Mouse (Mus musculus) skeletal muscle tissue, adult 2 months (tissue): ENCODE measurements at regions not wholly inside any gene's neighbourhood (a gene's known extent, or its start where the extent isn't known, plus 50 kb on each side); places are given as distances from the start of the nearest gene placed in this dataset.

Source experiments
- DNase-seq: peaks from one replicate; pipeline ENCODE4 v3.0.0-alpha.2; 2012; ENCODE audit warnings: low read depth, low spot score

DNA sequence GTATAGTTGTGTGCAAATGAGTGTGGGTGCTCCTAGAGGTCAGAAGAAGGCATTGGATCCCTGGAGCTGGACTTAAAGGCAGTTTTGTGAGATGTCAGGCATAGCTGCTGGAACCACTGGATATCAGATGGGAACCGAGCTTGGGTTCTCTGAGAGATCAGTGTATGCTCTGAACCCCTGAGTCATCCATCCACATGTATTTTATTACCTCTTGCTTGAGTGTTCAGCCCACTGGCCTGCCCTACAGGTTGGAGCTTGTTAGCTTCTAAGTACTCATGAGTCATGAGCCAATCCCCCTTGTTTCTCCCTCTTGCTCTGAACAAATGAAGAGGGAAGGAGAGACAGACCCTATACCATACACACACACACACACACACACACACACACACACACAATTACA is 119.4 kb upstream of the Gdnf start:
- DNase-seq: no peak

DNA sequence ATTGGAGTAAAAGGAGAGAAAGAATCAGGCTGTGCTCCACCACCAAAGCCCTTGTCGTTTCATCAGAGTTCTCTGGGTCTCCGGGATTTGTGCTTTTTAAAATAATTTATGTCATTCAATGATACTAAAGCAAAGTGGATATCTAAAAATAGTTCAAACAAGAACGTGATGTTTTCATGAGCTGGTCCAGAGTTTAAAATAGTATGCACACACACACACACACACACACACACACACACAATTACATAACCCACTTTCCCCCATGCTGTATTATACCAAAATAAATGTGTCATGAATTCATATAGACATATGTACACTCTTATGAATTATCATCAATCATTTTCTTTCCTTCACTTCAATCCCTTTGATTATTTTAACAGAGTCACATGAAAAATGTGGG is 118.5 kb upstream of the Gdnf start:
- no peak for DNase-seq

DNA sequence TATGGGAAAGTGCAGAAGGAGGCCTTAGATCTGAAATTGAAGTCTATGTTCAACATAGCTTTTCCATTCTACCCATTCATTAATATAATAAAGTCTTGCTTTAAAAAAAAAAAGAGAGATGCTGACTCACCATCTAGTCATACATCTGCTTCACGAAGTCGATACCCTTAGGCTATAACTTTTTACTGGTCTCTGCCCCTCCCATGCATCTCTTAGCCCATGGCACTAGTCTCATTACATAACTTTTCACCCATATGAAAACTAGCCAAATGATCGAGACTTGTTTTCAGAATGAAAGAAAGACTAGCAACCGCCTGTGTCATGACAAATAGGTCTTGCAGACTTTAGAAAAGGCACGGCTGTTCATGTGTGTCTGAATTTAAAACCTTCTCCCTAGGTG is 116.6 kb upstream of the Gdnf start:
- DNase-seq: no peak

DNA sequence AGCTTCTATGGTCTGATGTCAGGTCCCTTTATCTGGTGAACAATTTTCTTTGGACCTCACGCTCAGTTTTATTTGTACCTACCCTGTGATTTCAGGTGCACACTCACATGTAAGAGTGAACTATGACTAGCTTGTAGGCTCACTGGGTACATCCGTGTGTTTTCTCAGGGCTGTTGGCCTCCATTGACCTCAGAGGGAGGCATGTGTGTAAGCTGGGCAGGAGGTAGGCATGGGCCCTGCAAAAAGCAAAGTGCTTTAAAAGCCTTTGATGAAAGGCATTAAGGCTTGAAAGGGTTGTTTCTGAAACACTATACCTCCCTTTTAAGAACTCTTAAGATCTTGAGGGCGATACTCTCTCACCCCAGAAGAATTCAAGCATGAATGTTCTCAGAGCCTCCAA is 112.9 kb upstream of the Gdnf start:
- no peak for DNase-seq

DNA sequence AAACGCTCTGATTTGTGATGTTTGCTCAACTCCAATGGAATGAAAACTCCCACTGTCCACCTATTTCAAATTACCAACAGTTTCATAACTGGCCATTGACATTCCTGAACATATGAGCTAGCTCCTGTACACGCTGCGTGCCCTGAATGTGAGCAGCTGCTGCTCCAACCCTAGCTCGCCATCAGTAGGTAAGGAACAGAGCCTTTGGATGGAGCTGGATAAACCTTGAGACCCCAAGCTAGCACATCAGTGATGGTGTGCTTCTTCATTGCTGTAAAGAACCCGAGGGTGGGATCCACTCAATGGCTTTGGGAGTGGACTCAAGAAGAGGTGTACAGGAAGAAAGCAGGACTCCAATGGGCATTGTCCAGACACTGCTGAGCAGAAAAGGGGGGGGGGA is 101.8 kb upstream of the Gdnf start:
- DNase-seq: no peak

DNA sequence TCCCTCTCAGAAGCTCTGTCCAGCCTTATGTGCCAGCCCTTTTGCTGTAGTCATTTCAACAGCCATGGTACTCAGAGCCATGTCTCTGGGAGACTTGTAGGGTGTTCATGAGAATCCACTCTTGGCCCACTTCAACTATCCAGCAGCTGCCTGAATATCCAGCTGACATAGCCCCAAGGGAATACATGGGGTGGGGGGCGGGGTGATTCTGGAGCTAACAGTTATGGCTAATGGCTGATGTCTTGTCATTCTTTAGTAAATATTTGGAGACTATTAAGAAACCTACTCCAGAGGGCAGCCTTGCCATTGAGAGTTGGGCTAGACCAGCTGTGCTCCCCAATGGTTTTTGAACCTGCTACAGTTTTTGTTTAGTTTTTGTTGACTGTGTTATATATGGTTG is 96.0 kb upstream of the Gdnf start:
- DNase-seq: no peak

DNA sequence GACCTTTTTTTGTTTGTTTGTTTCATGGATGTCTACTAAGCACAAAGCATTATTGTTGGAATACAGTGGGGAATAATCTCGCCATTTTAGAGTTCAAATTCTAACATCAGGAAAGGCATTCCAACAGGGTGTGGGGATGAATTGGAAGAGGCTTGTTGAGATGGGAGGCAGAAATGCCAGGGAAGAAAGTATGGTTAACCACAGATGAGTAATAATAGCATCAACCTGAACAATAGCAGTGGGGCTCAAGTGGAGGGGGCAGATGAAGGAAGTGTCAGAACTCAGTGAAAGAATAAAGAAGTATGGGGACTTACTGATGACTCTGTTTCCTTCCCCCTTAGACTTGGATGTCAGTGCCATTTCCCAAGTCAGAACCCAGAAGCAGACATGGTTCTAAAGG is 94.5 kb upstream of the Gdnf start:
- no peak for DNase-seq

DNA sequence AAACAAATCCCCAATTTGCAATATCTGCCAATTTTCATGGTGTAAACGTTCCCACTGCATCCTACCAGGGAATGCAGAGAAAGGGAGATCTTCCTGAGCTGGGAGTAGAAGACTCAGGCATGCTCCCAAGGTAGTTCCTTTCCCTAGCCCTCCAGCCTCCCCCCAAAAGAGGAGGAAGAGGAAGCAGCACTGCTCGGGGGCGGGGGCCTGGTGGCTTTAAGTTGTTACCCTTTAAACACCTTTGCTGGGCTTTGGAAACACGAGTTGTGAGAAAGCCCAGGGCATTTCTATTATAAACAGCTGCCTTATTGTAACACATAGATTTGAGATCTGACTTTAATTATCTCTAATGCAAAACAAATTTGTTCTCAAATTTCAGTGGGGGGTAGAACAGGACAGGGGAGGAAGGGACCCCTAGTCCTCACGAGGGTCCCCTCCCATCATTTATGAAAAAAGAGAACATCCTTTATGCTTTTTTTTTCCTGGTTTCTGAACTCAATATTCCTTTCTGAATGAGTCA is 87.4 kb upstream of the Gdnf start:
- DNase-seq: no peak

DNA sequence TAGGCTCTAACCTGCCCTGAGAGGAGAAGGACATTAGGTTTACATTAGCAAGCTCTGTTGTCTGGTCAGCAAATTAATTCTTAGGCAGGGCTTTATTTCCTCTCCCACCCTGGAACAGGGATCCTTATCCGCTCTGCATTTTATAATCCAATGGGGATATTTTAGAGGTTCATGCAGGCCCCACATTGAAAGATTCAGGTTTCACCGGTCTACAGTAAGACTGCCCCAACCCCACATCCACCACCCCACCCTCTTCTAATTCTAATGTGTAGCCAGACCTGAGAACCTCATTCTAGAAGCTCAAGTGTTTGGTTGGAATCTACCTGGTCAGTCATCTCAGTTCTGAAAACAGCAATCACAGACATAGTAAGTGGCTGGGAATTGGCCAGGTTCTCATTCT is 86.9 kb upstream of the Gdnf start:
- no peak for DNase-seq

DNA sequence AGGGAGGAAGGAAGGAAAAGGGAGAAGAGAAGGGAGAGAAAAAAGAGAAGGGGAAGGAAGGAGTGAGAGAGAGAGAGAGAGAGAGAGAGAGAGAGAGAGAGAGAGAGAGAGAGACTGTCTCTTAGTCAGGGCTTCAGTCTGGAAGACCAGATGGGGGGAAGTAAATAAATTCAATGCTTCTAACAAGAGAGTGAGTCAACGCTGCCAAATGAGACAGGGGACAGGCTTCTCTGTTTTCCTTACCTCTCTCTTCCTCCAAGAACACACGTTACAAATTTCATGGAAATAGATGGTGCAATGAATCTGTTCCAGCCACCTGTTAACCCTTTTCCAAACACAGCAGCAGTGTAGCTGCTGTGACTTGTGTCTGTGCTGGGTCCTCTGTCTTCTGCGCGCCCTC is 85.1 kb upstream of the Gdnf start:
- no peak for DNase-seq

DNA sequence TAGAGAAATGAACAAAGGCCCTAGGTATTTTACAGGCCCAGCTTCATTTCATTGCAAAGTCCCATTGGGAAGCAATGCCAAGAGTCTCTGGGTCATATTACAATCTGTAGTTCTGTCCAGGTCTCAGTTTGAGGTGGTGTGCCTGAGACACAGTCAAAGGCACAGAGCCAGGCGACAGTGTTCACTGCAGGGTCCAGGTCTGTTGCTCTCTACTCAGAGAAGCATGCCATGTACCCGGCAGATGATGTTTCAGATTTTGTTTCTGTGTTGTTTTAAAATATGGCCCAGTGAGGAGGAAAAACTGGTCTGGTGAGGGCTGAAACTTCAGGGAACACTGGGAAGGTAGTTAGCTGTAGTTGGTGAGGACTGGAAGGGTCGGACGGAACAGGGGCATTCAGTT is 63.1 kb upstream of the Gdnf start:
- DNase-seq: no peak

DNA sequence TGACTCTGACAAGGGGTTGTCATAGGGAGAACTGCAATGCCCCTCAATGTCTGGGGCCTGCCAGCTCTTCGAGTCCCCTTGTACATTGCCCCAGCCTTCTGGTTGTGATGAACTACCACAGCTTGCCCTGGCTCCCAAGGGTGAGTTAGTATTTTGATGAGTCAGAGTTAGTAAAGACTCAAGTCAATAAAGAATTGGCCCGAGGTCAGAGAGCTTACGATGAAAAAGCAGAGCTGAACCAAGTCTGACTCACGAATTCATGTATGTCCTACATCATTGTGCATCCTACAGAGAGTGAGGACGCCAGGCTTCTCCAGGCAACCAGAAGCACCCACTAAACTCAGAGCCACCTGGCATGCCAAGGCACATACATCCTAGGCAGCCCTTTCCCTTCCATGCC is 60.2 kb upstream of the Gdnf start:
- no peak for DNase-seq
